Mouse (Mus musculus): ENCODE data around the gene Hnrnpf. TPM values are rescaled to one million over a fixed set of nuclear protein-coding genes. Genes with fewer than 3 reads are reported as not detected.

Hnrnpf gene
- polyA plus RNA-seq, 1 experiment from 2014 or later = 463 TPM

- Histone ChIP-seq H3K4me3 (peak overlapping the region; percentile 48), H3K9ac (peak overlapping the region; percentile 61), H3K4me1 (0 out of 2 replicates have a peak, but pooled peaks cover 2% of the 10 kb centered on the region), H3K36me3 (no peaks in the 10 kb centered on the region), H3K9me3 (no peaks in the 10 kb centered on the region), H3K27ac (peak overlapping the region; percentile 90), H3K27me3 (replicated peaks) (no peaks in the 10 kb centered on the region), H3K4me2 (replicated peaks) (peak overlapping the region; percentile 66)
- peak; percentile 83; the same call in 1 of the 2 replicates for ATAC-seq (ENCODE audit: low FRiP score, low read depth)
- 13% methylated on average over 26 of the region's 26 CpGs for WGBS
These were observed 21.3 kb upstream of the Hnrnpf start for GRCm38 (mm10) chr6:117878700-117879407.

- Histone ChIP-seq H3K27me3 (replicated peaks) (no peaks in the 10 kb centered on the region), H3K4me2 (replicated peaks) (peak overlapping the region; percentile 66), H3K9me3 (no peaks in the 10 kb centered on the region), H3K27ac (peak overlapping the region; percentile 90), H3K9ac (peak overlapping the region; percentile 61), H3K36me3 (no peaks in the 10 kb centered on the region), H3K4me3 (peak overlapping the region; percentile 48), H3K4me1 (0 out of 2 replicates have a peak, but pooled peaks cover 2% of the 10 kb centered on the region)
- peak; percentile 94 for ATAC-seq (ENCODE audit: low FRiP score, low read depth)
- WGBS = under 1% methylated on average over 67 of the region's 67 CpGs
These were observed 20.6 kb upstream of the Hnrnpf start for GRCm38 (mm10) chr6:117879408-117880115.

- H3K4me2 ChIP-seq (replicated peaks) = peak overlapping the region; percentile 66
- no peaks in the 10 kb centered on the region for H3K36me3 ChIP-seq
- H3K27ac ChIP-seq = no peak overlapping the region
- no peaks in the 10 kb centered on the region for H3K27me3 ChIP-seq (replicated peaks)
- no peaks in the 10 kb centered on the region for H3K9me3 ChIP-seq
- no peak overlapping the region for H3K9ac ChIP-seq
- no peak for ATAC-seq (ENCODE audit: low FRiP score, low read depth)
- 38% methylated on average over 3 of the region's 3 CpGs for WGBS
- 0 out of 2 replicates have a peak, but pooled peaks cover 2% of the 10 kb centered on the region for H3K4me1 ChIP-seq
- peak overlapping the region; percentile 48 for H3K4me3 ChIP-seq
These were observed 19.7 kb upstream of the Hnrnpf start for GRCm38 (mm10) chr6:117880394-117880838.

GRCm38 (mm10) chr6:117881229-117881628 lies 18.9 kb upstream of the Hnrnpf start:
- H3K9me3 ChIP-seq = no peaks in the 10 kb centered on the region
- H3K36me3 ChIP-seq = no peaks in the 10 kb centered on the region
- no peak overlapping the region for H3K4me3 ChIP-seq
- no peaks in the 10 kb centered on the region for H3K27me3 ChIP-seq (replicated peaks)
- 40% methylated on average over 7 of the region's 7 CpGs for WGBS
- H3K4me2 ChIP-seq (replicated peaks) = peak overlapping the region; percentile 66; the same call in 1 of the 2 replicates
- no peak for ATAC-seq (ENCODE audit: low FRiP score, low read depth)
- H3K4me1 ChIP-seq = 0 out of 2 replicates have a peak, but pooled peaks cover 2% of the 10 kb centered on the region
- no peak overlapping the region for H3K27ac ChIP-seq
- no peak overlapping the region for H3K9ac ChIP-seq

- Histone ChIP-seq H3K36me3 (no peaks in the 10 kb centered on the region), H3K4me1 (0 out of 2 replicates have a peak, but pooled peaks cover 2% of the 10 kb centered on the region), H3K4me3 (no peak overlapping the region), H3K9me3 (no peaks in the 10 kb centered on the region), H3K4me2 (replicated peaks) (no peak overlapping the region), H3K27ac (no peak overlapping the region), H3K27me3 (replicated peaks) (no peaks in the 10 kb centered on the region), H3K9ac (no peak overlapping the region)
- no peak for ATAC-seq (ENCODE audit: low FRiP score, low read depth)
- WGBS = 77% methylated on average over 7 of the region's 7 CpGs
These were observed 18.1 kb upstream of the Hnrnpf start for GRCm38 (mm10) chr6:117881997-117882396.

- Histone ChIP-seq H3K27ac (no peak overlapping the region), H3K4me3 (no peak overlapping the region), H3K36me3 (no peaks in the 10 kb centered on the region), H3K4me2 (replicated peaks) (no peak overlapping the region), H3K9me3 (no peaks in the 10 kb centered on the region), H3K9ac (no peak overlapping the region), H3K4me1 (0 out of 2 replicates have a peak, but pooled peaks cover 2% of the 10 kb centered on the region), H3K27me3 (replicated peaks) (no peaks in the 10 kb centered on the region)
- WGBS = 93% methylated on average over 2 of the region's 2 CpGs
- no peak for ATAC-seq (ENCODE audit: low FRiP score, low read depth)
These were observed 14.2 kb upstream of the Hnrnpf start for GRCm38 (mm10) chr6:117885943-117886342.

GRCm38 (mm10) chr6:117888032-117888431 lies 12.1 kb upstream of the Hnrnpf start:
- Histone ChIP-seq H3K27me3 (replicated peaks) (no peaks in the 10 kb centered on the region), H3K9me3 (no peaks in the 10 kb centered on the region), H3K4me3 (no peak overlapping the region), H3K4me1 (no peaks in the 10 kb centered on the region), H3K27ac (no peak overlapping the region), H3K4me2 (replicated peaks) (no peak overlapping the region), H3K36me3 (no peaks in the 10 kb centered on the region), H3K9ac (no peak overlapping the region)
- ATAC-seq (ENCODE audit: low FRiP score, low read depth) = no peak
- 60% methylated on average over 1 of the region's 1 CpGs for WGBS

- H3K36me3 ChIP-seq = no peaks in the 10 kb centered on the region
- H3K27me3 ChIP-seq (replicated peaks) = no peaks in the 10 kb centered on the region
- no peak overlapping the region for H3K9ac ChIP-seq
- H3K27ac ChIP-seq = no peak overlapping the region
- no peaks in the 10 kb centered on the region for H3K9me3 ChIP-seq
- no peak overlapping the region for H3K4me3 ChIP-seq
- H3K4me1 ChIP-seq = no peaks in the 10 kb centered on the region
- no peak overlapping the region for H3K4me2 ChIP-seq (replicated peaks)
- no peak for ATAC-seq (ENCODE audit: low FRiP score, low read depth)
- 70% methylated on average over 2 of the region's 2 CpGs for WGBS
These were observed 11.5 kb upstream of the Hnrnpf start for GRCm38 (mm10) chr6:117888642-117889096.

GRCm38 (mm10) chr6:117890257-117890656 lies 9.9 kb upstream of the Hnrnpf start:
- Histone ChIP-seq H3K4me2 (replicated peaks) (no peak overlapping the region), H3K9ac (no peak overlapping the region), H3K4me1 (no peaks in the 10 kb centered on the region), H3K36me3 (no peaks in the 10 kb centered on the region), H3K4me3 (no peak overlapping the region), H3K27ac (no peak overlapping the region), H3K9me3 (no peaks in the 10 kb centered on the region), H3K27me3 (replicated peaks) (no peaks in the 10 kb centered on the region)
- ATAC-seq (ENCODE audit: low FRiP score, low read depth) = no peak
- WGBS = 84% methylated on average over 6 of the region's 6 CpGs

GRCm38 (mm10) chr6:117891369-117892160 lies 8.6 kb upstream of the Hnrnpf start:
- no peak for ATAC-seq (ENCODE audit: low FRiP score, low read depth)
- H3K27ac ChIP-seq = no peak overlapping the region
- H3K9me3 ChIP-seq = no peaks in the 10 kb centered on the region
- 70% methylated on average over 14 of the region's 14 CpGs for WGBS
- no peaks in the 10 kb centered on the region for H3K36me3 ChIP-seq
- H3K27me3 ChIP-seq (replicated peaks) = no peaks in the 10 kb centered on the region
- H3K4me3 ChIP-seq = no peak overlapping the region
- H3K9ac ChIP-seq = no peak overlapping the region
- no peaks in the 10 kb centered on the region for H3K4me1 ChIP-seq
- no peak overlapping the region for H3K4me2 ChIP-seq (replicated peaks)

GRCm38 (mm10) chr6:117892386-117892785 lies 7.7 kb upstream of the Hnrnpf start:
- no peak for ATAC-seq (ENCODE audit: low FRiP score, low read depth)
- H3K27ac ChIP-seq = no peak overlapping the region
- no peak overlapping the region for H3K9ac ChIP-seq
- H3K4me1 ChIP-seq = no peaks in the 10 kb centered on the region
- H3K4me2 ChIP-seq (replicated peaks) = no peak overlapping the region
- H3K36me3 ChIP-seq = no peaks in the 10 kb centered on the region
- H3K4me3 ChIP-seq = no peak overlapping the region
- no peaks in the 10 kb centered on the region for H3K9me3 ChIP-seq
- WGBS = 68% methylated on average over 3 of the region's 3 CpGs
- H3K27me3 ChIP-seq (replicated peaks) = no peaks in the 10 kb centered on the region

GRCm38 (mm10) chr6:117893435-117893834 lies 6.7 kb upstream of the Hnrnpf start:
- H3K9ac ChIP-seq = no peak overlapping the region
- H3K27me3 ChIP-seq (replicated peaks) = no peaks in the 10 kb centered on the region
- no peaks in the 10 kb centered on the region for H3K9me3 ChIP-seq
- no peak overlapping the region for H3K27ac ChIP-seq
- no peak overlapping the region for H3K4me3 ChIP-seq
- 85% methylated on average over 2 of the region's 2 CpGs for WGBS
- no peaks in the 10 kb centered on the region for H3K36me3 ChIP-seq
- H3K4me2 ChIP-seq (replicated peaks) = no peak overlapping the region
- H3K4me1 ChIP-seq = no peaks in the 10 kb centered on the region
- ATAC-seq (ENCODE audit: low FRiP score, low read depth) = no peak

All from neural tube, embryonic 12.5 days (tissue).